Mouse (Mus musculus) embryonic facial prominence, embryonic 12.5 days (tissue): Measurements from ENCODE around the gene Gnai3. TPM values are rescaled to one million over a fixed set of nuclear protein-coding genes. Genes with fewer than 3 reads are reported as not detected.

Experiments used
- ATAC-seq: fragments of 200-750 bp; cut with Nextera tagmentation; 2 replicates; pipeline ENCODE4 v1.8.0; 2017; ENCODE audit not compliant: insufficient number of reproducible peaks, insufficient read depth, low FRiP score, low TSS enrichment
- H3K27ac ChIP-seq: fragments of 300-500 bp; sonication (generic); 2 replicates; pipeline ENCODE4 v1.5.1; 2016; ENCODE audit warnings: mild to moderate bottlenecking
- H3K27me3 ChIP-seq: fragments of 300-500 bp; sonication (generic); 2 replicates; pipeline ENCODE4 v1.6.1; 2016; ENCODE audit warnings: mild to moderate bottlenecking, moderate library complexity
- H3K36me3 ChIP-seq: fragments of 300-500 bp; sonication (generic); 2 replicates; pipeline ENCODE4 v1.6.1; 2016; ENCODE audit warnings: mild to moderate bottlenecking
- H3K4me1 ChIP-seq: fragments of 300-500 bp; sonication (generic); 2 replicates; pipeline ENCODE4 v1.6.1; 2016
- H3K4me2 ChIP-seq: fragments of 300-500 bp; sonication (generic); replicated peaks from 2 replicates; pipeline ENCODE4 v1.6.1; 2016; ENCODE audit warnings: mild to moderate bottlenecking, moderate library complexity
- H3K4me3 ChIP-seq: fragments of 300-500 bp; sonication (generic); 2 replicates; pipeline ENCODE4 v1.5.1; 2016; ENCODE audit warnings: mild to moderate bottlenecking
- H3K9ac ChIP-seq: fragments of 300-500 bp; sonication (generic); 2 replicates; pipeline ENCODE4 v1.6.1; 2016; ENCODE audit warnings: mild to moderate bottlenecking, moderate library complexity
- H3K9me3 ChIP-seq: fragments of 300-500 bp; sonication (generic); 2 replicates; pipeline ENCODE4 v1.6.1; 2016; ENCODE audit warnings: mild to moderate bottlenecking, moderate library complexity
- WGBS: fragments of 180-500 bp; shearing (Covaris S2); methylation state at CpG from one replicate; pipeline ENCODE4 v1.1.7; 2016; 5-methylcytosine and 5-hydroxymethylcytosine counted together
- polyA plus RNA-seq: library from polyadenylated mRNA; unstranded; fragments of >200 nt; fragmentation: Nextera tagmentation; extraction: Ambion mirVana; gene quantifications from 2 replicates; pipeline ENCODE4 v1.2.1, GENCODE M21; 2016

Gnai3 gene
- polyA plus RNA-seq, 1 experiment from 2014 or later: 207 TPM

- WGBS: 91% methylated on average over 3 of the region's 3 CpGs
Observed at GRCm38 (mm10) chr3:108152290-108152689, 6.3 kb upstream of the Gnai3 start.

GRCm38 (mm10) chr3:108147386-108148235, 1.7 kb upstream of the Gnai3 start:
- WGBS: 70% methylated on average over 11 of the region's 11 CpGs

More at GRCm38 (mm10) chr3:108152290-108152689, 6.3 kb upstream of the Gnai3 start:
- Histone ChIP-seq H3K27ac (no peak overlapping the region), H3K4me3 (no peak overlapping the region), H3K4me1 (no peaks in the 10 kb centered on the region), H3K9ac (no peak overlapping the region), H3K27me3 (no peaks in the 10 kb centered on the region), H3K4me2 (no peak overlapping the region), H3K36me3 (no peaks in the 10 kb centered on the region), H3K9me3 (no peaks in the 10 kb centered on the region)
- ATAC-seq: no peak

DNA sequence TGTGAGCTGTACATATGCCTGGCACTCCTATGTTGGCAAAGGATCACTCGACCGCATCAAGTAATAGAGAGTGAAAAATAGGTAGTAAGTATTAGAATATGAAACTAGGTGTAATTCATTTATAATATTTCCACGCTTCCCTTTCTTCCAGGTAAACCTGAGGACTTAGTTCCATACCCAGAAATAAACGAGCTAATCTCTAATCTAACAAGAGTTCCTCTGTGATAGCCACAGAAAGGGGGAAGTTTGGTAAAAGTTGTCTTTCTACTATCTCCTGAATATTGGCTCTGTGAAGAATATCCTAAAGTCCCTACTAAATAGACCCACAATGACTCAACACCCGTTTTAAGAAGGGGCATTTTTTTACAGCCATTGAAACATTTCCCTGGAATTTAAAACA, 725 bp upstream of the Gnai3 start:
- Histone ChIP-seq H3K27me3 (no peaks in the 10 kb centered on the region), H3K4me3 (peak overlapping the region; percentile 86), H3K4me2 (peak overlapping the region; percentile 58), H3K27ac (no peak overlapping the region), H3K9me3 (no peaks in the 10 kb centered on the region), H3K9ac (peak overlapping the region; percentile 87; the same call in 1 of the 2 replicates), H3K36me3 (no peaks in the 10 kb centered on the region), H3K4me1 (peaks cover 8% of the 10 kb centered on the region)
- no peak for ATAC-seq
- 61% methylated on average over 5 of the region's 5 CpGs for whole genome bisulfite sequencing

More at GRCm38 (mm10) chr3:108147386-108148235, 1.7 kb upstream of the Gnai3 start:
- H3K4me2 ChIP-seq: no peak overlapping the region
- ATAC-seq: no peak
- no peak overlapping the region for H3K4me3 ChIP-seq
- H3K9ac ChIP-seq: no peak overlapping the region
- no peaks in the 10 kb centered on the region for H3K9me3 ChIP-seq
- no peaks in the 10 kb centered on the region for H3K27me3 ChIP-seq
- no peak overlapping the region for H3K27ac ChIP-seq
- H3K36me3 ChIP-seq: no peaks in the 10 kb centered on the region
- H3K4me1 ChIP-seq: peaks cover 8% of the 10 kb centered on the region

DNA sequence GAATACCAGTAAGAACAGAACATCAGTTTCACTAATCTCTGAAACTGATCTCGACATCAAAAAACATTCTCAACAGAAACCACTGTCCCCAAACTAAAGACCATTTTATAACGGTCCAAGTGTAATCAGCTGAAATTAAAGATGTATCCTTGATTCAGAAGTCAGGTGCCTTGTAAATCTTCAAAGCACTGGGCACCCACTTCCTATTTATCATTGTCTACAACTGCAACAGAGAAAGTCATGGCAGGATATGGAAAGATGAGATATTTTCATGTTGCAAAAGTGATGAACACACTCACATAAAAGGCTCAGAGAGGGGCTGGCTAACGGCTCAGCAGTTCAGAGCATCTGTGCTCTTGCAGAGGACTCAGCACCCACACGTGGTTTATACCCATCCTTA, 5.2 kb downstream of the Gnai3 start:
- H3K27me3 ChIP-seq: no peaks in the 10 kb centered on the region
- no peak overlapping the region for H3K4me3 ChIP-seq
- H3K36me3 ChIP-seq: peaks cover 16% of the 10 kb centered on the region; the same call in 1 of the 2 replicates
- H3K9ac ChIP-seq: no peak overlapping the region
- H3K9me3 ChIP-seq: no peaks in the 10 kb centered on the region
- H3K27ac ChIP-seq: no peak overlapping the region
- WGBS: 82% methylated on average over 4 of the region's 4 CpGs
- ATAC-seq: no peak
- H3K4me1 ChIP-seq: peaks cover 4% of the 10 kb centered on the region
- no peak overlapping the region for H3K4me2 ChIP-seq

- Histone ChIP-seq H3K4me3 (no peak overlapping the region), H3K9me3 (no peaks in the 10 kb centered on the region), H3K4me1 (no peaks in the 10 kb centered on the region), H3K27ac (no peak overlapping the region), H3K9ac (no peak overlapping the region), H3K27me3 (no peaks in the 10 kb centered on the region), H3K36me3 (peaks cover 16% of the 10 kb centered on the region; the same call in 1 of the 2 replicates), H3K4me2 (no peak overlapping the region)
- 83% methylated on average over 1 of the region's 1 CpGs for WGBS
- ATAC-seq: no peak
Observed at GRCm38 (mm10) chr3:108139113-108139512, 6.8 kb downstream of the Gnai3 start.

GRCm38 (mm10) chr3:108134701-108135100, 11.2 kb downstream of the Gnai3 start:
- no peak overlapping the region for H3K4me3 ChIP-seq
- 83% methylated on average over 11 of the region's 11 CpGs for WGBS
- no peak overlapping the region for H3K27ac ChIP-seq
- no peak overlapping the region for H3K4me2 ChIP-seq
- ATAC-seq: no peak
- H3K27me3 ChIP-seq: no peaks in the 10 kb centered on the region
- H3K9ac ChIP-seq: no peak overlapping the region
- H3K36me3 ChIP-seq: peaks cover 8% of the 10 kb centered on the region; the same call in 1 of the 2 replicates
- H3K4me1 ChIP-seq: no peaks in the 10 kb centered on the region; the same call in 1 of the 2 replicates
- no peaks in the 10 kb centered on the region for H3K9me3 ChIP-seq

DNA sequence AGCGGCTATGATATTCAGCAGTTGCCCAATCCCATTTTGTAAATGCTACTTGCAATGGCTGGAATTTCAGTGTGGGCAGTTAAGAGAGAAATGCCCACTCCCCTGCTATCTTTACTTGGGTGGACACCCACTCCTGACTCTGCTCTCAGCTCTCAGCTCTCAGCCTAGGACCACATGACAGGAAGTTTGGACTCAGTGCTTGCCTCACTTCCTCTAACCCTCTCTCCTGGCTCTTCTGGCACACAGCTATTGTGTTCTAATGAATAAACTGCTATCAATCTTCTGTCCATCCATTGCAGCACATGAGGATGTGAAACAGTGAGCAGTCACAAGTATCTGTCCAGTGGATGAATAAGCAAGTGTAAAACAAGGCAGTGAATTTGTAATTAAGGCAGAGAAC, 13.5 kb downstream of the Gnai3 start:
- Histone ChIP-seq H3K27me3 (no peaks in the 10 kb centered on the region), H3K27ac (no peak overlapping the region), H3K9me3 (no peaks in the 10 kb centered on the region), H3K9ac (no peak overlapping the region), H3K4me3 (no peak overlapping the region), H3K4me2 (no peak overlapping the region), H3K4me1 (peaks cover 11% of the 10 kb centered on the region; the same call in 1 of the 2 replicates), H3K36me3 (peaks cover 6% of the 10 kb centered on the region; the same call in 1 of the 2 replicates)
- ATAC-seq: no peak
- WGBS: 73% methylated on average over 1 of the region's 1 CpGs

GRCm38 (mm10) chr3:108131821-108132220, 14.1 kb downstream of the Gnai3 start:
- H3K36me3 ChIP-seq: no peaks in the 10 kb centered on the region
- peaks cover 11% of the 10 kb centered on the region; the same call in 1 of the 2 replicates for H3K4me1 ChIP-seq
- no peak overlapping the region for H3K4me2 ChIP-seq
- ATAC-seq: 0 out of 2 replicates have a peak, but pooled peaks have one; percentile 41
- H3K27me3 ChIP-seq: no peaks in the 10 kb centered on the region
- H3K9me3 ChIP-seq: no peaks in the 10 kb centered on the region
- 59% methylated on average over 1 of the region's 1 CpGs for WGBS
- no peak overlapping the region for H3K4me3 ChIP-seq
- no peak overlapping the region for H3K27ac ChIP-seq
- no peak overlapping the region for H3K9ac ChIP-seq

DNA sequence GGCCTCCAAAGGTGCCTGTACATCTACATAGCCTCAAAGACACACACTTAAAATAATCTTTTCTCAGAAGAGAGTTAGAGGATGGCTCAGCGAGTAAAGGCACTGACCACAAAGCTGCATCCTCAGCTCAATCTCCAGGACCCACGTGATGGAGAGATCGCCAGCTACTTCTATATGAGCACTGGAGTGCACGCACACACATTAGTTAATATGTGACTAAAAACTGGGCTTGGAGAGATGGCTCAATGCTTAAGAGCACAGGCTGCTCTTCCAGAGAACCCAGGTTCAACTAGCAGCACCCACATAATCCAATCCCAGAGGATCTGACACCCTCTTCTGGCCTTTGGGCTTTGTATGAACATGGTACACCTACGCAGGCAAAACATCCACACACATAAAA, 14.7 kb downstream of the Gnai3 start:
- H3K4me1 ChIP-seq: peaks cover 11% of the 10 kb centered on the region; the same call in 1 of the 2 replicates
- no peaks in the 10 kb centered on the region for H3K9me3 ChIP-seq
- H3K4me3 ChIP-seq: no peak overlapping the region
- no peak overlapping the region for H3K9ac ChIP-seq
- H3K4me2 ChIP-seq: no peak overlapping the region
- no peaks in the 10 kb centered on the region for H3K36me3 ChIP-seq
- H3K27ac ChIP-seq: no peak overlapping the region
- no peak for ATAC-seq
- no peaks in the 10 kb centered on the region for H3K27me3 ChIP-seq
- 92% methylated on average over 5 of the region's 5 CpGs for WGBS

- Histone ChIP-seq H3K9me3 (no peaks in the 10 kb centered on the region), H3K27ac (no peak overlapping the region), H3K4me2 (no peak overlapping the region), H3K9ac (no peak overlapping the region), H3K27me3 (no peaks in the 10 kb centered on the region), H3K36me3 (no peaks in the 10 kb centered on the region), H3K4me1 (peaks cover 11% of the 10 kb centered on the region; the same call in 1 of the 2 replicates), H3K4me3 (no peak overlapping the region)
- no peak for ATAC-seq
- WGBS: 93% methylated on average over 4 of the region's 4 CpGs
Observed at GRCm38 (mm10) chr3:108129804-108130203, 16.1 kb downstream of the Gnai3 start.

- H3K4me2 ChIP-seq: no peak overlapping the region
- ATAC-seq: no peak
- no peaks in the 10 kb centered on the region for H3K27me3 ChIP-seq
- WGBS: 89% methylated on average over 4 of the region's 4 CpGs
- no peak overlapping the region for H3K9ac ChIP-seq
- H3K27ac ChIP-seq: no peak overlapping the region
- peaks cover 11% of the 10 kb centered on the region; the same call in 1 of the 2 replicates for H3K4me1 ChIP-seq
- no peaks in the 10 kb centered on the region for H3K36me3 ChIP-seq
- H3K4me3 ChIP-seq: no peak overlapping the region
- no peaks in the 10 kb centered on the region for H3K9me3 ChIP-seq
Observed at GRCm38 (mm10) chr3:108129367-108129766, 16.6 kb downstream of the Gnai3 start.

GRCm38 (mm10) chr3:108128520-108128919, 17.4 kb downstream of the Gnai3 start:
- 68% methylated on average over 5 of the region's 5 CpGs for WGBS
- Histone ChIP-seq H3K4me1 (peaks cover 11% of the 10 kb centered on the region; the same call in 1 of the 2 replicates), H3K4me2 (no peak overlapping the region), H3K27ac (no peak overlapping the region), H3K27me3 (no peaks in the 10 kb centered on the region), H3K4me3 (no peak overlapping the region), H3K36me3 (no peaks in the 10 kb centered on the region), H3K9me3 (no peaks in the 10 kb centered on the region), H3K9ac (no peak overlapping the region)
- no peak for ATAC-seq
